Mouse (Mus musculus) testis, postnatal 10 days (tissue): ENCODE results near the gene Ttc12.

Experiments used
- DNase-seq: peaks from one replicate; pipeline ENCODE4 v3.0.0; 2021; ENCODE audit warnings: low spot score

Ttc12 gene

DNA sequence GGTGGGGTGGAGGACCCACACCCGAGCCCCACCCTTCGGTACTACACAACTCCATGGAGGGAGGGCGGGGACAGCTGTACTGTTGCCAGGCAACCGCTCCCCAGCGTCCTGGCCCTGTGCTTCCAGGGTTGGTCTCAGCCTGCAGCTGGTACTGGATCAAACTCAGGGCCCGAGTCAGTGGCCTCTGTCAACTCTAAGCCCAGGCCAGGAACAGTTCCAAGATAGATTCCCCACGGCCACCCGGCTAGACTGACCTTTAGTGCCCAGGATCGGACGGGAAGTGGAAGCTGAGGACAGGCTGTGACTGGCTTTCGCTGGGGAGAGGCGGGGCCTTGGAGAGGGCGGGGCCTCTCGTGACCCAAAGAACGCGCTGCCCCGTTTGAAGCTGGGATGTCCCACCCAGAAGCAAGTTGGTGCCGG, at the start of gene Ttc12:
Gene Ttc12, minus strand, starts transcription at position 334 of the 420 bp plus-strand sequence.
- peak; percentile 89 for DNase-seq

DNA sequence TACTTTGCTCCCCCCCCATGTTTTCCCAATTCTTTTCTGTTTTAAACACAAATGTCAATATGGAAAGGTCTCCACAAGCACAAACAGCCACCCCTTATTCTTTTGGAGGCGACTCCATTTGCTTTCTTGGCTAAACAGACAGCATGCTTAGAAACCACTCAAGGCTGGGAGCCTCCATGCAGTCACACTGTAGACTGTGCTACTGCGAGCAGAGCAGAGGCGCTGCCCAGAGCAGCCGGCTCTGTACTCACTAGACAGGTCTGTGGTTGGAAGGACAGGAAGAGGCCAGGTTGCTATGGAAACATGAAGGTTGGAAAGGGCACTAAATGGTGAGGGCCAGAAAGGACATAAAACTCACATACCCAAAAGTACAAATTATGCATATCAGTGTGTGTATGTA, 48.9 kb upstream of the Ttc12 start:
- DNase-seq: no peak

DNA sequence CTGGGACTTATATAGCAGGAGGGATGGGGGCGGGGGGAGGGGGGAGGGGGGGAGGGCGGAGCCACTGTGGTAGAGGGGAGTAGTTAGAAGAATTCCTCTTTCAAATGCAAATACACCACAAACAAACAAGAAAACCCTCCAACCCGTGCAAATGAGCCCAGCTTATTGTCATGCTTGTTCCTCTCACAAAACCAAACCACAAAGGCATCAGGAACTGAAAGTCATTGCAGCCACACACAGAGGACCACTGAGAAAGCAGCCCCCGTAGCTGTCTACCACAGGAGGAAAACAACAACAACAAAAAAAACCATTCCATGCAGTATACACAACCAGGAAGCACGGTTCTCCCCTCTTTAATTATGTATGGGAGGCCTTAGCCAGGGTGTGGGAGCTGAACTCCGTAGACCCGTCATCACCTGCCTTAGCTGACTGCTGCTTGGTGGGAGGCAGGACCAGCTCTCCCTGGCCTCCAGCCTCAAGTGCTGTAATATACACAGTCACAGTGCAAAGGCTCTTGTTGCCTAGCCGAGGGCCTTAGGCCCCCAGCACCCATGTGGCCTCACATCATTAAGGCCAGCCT, 48.0 kb upstream of the Ttc12 start:
- no peak for DNase-seq

DNA sequence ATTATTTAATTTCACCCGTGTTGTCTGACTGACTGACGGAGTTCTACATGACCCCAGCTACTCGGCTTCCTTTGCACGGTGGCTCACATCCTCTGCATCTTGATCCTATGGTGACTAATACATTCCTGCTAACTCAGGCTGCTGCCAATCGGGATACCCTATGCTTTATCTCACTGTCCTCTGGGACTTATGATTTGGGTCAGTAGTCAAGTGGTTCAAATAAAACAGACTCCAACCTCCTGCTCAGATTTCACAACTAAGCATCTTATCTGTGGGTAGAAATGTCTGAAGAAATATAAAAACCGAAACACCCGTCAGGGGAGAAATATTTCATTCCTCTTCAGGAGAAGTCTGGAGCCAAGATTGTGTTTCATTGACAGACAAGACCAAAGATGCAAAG, 47.4 kb upstream of the Ttc12 start:
- DNase-seq: no peak

DNA sequence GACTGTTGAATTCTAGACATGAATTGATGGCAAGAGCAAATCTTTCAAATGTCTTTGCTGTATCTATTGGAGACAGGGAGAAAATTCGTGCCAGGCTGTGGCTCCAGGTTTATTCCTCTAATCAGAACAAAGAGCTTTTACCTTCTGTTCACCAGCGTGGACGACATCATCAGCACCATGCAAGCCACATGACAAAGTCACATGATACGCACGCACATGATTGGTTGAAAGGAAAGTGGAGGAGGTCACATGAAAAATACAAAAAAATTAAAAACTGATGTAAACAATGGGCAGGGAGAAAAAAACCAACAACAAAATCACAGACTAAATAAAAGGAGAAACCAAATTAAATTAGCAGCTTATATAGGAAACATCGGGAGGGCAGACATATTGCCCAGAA, 45.8 kb upstream of the Ttc12 start:
- no peak for DNase-seq

DNA sequence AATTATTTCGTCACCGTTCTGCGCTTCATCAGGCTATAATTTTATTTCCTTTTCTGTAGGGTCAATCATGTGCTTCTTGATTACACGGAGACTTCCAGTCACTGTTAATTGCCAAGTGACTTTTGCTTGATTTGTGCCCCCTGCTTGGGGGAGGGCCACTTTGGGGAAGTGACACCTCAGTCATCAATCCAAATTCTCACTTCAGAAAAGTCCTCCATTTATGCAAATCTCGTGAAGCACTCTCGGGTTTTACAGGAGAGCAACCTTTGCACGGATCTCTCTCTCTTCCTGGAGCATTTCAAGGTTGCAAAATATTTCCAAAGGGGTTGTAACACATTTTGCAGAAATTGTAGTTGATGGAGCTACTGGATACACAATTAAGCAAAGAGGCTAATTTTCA, 45.2 kb upstream of the Ttc12 start:
- DNase-seq: no peak

DNA sequence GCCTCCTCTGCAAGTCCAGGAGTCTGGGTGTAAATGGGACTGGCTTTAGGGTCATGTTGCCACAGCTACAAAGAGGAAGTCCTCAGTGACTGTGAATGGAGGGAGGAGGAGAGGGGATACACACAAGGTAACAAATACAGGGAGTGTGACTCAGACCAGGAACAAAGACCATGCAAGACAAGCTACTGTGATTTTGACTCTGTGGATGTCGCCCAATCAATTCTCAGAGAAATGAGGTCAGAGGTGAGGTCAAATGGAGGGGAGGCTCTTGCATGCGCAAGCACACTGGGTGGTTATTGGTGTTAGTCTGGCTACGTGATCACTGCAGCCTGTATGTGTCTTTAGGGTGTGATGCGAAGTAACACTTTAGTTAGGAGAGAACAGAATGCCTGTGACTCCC, 44.7 kb upstream of the Ttc12 start:
- DNase-seq: no peak

DNA sequence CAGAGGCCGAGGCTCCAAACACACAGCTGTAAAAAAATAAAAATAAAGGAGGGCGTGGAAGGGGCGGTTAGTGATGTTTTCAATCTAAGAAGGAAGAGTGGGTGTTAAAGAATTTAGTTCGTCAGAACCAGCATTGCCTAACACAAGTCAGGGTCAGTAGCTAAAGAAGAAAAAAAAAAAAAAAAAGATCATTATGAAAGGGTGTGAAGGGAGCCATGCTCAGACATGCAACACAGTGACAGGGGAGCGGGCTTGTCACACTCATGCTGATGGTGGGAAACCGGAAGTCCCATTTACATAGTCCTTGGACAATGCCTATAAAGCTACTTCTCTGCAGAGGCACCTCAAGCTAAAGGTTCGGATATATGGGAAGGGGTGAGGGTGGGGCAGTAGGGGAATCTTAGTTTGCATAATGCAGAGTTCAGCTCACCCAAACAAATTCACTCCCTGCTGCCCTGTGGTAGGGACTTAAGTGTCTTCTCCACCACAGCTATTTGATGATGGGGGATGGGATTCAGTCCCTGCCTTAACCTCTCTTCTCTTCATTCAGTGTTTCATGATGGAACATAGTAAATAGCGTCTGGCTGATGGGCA, 43.4 kb upstream of the Ttc12 start:
- no peak for DNase-seq

DNA sequence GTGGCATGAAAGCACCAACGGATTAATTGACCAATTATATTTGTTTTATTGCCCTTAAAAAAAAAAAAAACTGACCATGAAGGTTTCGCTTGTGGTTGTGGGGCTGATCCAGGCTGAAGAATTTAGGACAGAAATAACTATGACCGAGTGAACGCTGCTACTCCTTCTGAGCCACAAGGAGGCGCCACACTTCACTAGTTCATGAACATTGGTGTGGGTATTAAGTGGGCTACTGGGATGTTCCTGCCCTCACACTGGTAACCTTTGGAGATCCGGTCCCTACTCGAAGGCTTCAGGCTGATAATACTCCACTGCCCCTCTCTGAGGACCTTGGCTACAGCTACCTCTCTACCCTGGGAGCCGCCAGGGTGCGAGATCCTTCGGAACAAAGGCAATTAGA, 42.9 kb upstream of the Ttc12 start:
- DNase-seq: peak; percentile 64

DNA sequence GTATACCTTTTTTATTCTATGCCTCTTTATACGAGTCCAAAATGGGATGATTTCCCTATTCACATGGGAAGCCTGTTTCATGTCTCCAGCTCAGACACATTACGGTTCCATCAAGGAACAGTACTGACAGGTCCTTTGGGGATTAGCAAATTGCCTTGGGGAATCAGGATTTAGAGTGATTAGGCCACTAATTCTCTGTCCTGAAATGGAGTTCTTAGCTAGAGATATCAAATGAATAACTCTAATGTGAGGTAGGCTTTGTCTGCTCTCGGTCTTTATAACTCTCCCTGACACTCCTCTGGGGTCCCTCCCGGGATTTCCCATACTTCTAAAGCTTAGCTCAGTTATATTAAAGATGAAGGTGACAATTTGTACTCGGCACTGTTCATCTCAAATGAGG, 42.0 kb upstream of the Ttc12 start:
- no peak for DNase-seq

DNA sequence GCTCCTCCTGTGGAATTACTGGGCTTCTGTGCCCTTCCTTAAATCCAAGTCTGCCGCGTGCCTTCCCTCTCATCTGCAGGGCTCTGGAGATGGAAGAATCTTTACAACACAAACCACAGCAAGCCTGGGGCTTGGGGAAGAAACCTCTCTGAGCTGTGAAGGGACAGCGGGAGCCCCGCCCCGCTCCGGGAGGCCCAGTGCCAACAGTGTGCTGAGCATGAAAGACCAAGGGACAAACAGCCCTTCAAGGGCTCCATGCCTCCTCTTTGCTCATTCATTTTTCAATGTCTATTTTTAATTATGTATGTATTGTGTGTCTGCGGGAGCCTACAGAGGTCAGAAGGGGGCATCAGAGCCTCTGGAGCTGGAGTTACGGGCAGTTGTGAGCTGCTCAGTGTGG, 41.3 kb upstream of the Ttc12 start:
- DNase-seq: no peak

DNA sequence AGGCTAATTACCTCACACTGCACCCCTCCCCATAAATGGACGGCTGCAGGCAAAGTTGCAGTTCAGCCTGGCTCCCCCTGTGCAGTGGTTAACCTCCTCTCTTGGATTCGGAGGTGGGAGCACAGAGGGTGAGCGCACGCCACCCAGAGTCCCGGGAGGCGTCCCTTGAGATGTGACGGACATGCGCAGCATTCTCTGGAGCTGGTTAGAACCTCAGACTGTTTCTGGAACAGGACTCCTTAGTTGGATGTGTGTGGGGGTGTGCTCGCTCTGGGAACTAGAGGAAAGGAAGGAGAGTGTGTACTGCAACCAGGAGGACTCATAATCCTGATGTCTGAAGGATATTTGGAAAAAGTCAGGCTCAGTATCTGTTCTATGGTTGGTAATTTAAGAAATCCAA, 38.7 kb upstream of the Ttc12 start:
- no peak for DNase-seq

DNA sequence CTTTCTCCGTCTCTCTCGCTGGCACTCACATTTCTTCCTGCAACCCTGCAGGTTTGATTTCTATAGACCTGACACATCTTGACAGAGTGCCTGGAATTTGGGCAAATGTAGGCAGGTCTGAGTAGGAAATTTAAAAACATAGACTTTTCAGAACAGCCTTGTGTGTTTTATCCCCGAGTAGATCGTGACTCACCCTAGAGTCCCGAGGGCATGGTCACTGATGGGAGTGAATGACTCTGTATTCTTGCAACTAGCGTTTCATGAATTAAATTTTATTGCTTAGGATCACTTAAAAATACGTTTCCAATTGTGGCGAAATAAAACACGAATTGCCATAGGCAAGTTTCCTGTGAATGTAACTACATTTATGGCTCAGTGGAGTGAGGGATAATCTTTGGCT, 37.9 kb upstream of the Ttc12 start:
- DNase-seq: no peak

DNA sequence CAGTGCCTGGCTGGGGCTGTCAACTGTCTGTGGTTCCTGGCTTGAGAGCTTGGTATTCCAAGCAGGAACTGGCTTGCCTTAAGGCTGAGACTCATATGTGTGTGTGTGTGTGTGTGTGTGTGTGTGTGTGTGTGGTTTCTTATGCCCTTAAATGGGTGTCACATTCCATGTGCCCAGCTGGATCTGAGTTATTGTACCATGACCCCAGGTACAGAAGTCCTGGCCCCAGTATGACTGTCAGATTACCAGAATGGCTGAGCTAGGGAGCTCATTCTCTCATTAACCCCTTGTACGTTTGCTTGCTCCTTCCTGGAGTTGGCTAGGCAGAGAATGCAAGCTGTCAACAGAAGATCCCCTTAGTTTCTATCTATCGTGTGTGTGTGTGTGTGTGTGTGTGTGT, 28.3 kb upstream of the Ttc12 start:
- DNase-seq: no peak

DNA sequence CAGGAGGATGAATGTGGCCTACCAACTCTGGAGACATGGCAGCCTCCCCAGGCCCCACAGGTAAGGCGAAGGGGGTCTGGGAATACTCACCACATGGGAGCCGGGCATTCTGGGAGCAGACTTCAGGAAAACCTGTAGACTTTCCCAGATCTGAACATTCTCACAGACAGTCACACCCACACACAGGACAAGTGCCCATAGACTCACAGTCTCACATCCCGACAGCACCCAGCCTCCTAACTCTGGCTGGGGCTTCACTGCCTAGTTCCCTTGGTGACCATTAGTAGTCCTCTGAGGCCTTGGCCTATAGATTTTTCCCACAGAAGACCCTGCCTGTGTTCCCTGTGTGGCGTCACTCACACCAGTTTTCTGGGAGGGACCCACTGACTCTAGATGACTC, 24.6 kb upstream of the Ttc12 start:
- DNase-seq: no peak

DNA sequence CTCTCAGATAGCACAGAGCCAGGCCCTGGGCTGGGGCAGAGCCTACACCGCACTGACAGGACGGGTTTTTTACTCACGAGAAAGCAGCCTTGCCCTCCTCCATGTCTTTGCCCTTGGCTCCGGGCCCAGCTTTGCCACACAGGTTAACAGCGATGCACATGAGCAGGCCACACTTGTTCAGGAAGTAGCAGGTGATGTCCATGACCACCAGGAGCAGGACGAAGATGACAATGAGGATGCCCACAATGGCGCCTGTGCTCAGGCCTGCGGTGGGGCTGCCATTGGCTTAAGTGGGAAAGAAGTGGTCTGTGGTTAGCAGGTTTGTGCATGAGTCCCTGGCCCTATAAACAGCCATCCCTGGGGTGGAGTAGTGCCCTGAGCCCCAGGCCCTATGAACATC, 23.6 kb upstream of the Ttc12 start:
- no peak for DNase-seq

DNA sequence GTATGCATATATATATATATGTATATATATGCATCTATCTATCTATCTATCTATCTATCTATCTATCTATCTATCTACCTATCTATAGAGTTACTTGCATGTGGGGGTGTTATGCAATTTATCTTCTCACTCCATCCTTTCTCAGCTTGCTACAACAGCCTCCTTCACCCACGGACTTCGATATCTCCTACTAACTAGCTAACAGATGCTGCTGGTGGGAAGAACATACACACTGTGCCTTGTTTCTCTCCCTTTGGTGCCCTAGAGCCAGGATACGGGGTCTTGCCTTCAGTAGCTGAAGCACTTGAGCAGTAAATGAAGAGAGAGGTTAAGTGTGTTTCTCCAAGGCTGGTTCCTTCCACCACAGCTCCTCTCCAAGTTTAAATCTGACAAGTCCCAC, 23.1 kb upstream of the Ttc12 start:
- no peak for DNase-seq

DNA sequence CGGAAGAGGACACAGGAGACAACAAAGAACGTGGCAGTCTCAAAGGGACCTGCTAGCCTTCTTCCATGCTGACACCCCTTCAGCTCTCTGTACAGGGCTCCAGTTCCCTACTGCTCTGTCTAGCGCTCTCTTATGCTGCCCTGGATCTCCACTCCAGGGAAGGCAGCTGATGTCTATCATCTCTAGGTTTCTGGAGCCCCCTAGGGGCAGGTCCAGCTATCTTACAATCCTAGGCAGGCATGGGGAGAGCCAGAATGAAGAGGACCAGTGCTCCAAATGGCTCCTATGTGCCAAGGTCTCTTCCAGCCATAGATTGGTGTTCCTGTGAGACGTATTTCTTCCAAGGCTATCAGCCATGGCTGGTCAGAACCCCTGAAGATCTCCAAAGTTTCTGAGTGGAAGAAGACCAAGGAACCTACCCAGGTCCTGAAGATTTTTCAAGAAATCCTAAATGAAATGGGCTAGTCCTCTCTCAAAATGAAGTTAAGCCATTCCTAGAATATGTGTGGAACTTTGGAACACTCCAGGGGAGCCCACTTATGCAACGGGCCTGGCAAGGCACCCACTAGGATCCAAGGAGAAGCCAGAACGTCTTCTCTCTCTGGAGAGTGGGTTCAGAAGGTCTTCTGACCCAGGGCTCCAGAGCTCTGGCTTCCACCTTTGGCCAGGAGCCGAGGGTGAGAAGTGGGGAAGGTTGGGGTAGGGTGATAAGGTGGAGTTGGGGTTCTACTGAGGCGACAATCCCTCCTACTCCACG, 22.0 kb upstream of the Ttc12 start:
- DNase-seq: no peak

DNA sequence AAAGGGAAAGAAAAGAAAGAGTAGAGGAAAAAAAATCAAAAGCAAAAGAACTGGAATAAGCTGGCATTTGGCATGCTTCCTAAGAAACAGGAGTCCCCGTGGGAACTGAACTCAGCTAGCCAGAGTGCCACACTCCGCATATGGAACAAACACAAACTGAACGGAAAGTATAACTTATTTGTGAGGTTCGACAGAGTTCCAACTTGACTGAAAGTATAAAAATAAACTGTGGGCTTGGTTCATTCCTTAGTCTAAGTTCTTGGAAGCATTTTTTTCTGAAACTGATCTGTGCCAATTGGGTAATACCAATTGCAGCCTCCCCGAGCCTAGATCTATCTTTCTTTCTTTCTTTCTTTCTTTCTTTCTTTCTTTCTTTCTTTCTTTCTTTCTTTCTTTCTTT, 18.6 kb upstream of the Ttc12 start:
- DNase-seq: no peak

DNA sequence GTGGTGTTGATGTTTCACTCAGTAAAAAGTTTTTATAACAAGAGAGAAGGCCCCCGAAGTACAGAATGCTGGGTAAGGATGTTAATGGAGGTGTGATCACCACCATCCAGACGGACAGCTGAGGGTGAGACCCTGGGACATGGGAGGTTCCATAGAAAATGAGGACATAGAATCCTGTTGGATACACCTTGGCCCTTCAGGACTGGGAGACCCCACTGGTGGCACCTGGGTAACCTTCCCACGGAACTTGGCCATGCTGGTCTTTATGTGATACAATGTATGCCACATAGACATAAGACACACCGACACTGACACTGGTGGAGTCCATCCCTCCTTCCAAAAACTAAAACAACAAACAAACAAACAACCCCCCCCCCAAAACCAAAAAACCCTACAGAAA, 16.2 kb upstream of the Ttc12 start:
- DNase-seq: peak; percentile 19

DNA sequence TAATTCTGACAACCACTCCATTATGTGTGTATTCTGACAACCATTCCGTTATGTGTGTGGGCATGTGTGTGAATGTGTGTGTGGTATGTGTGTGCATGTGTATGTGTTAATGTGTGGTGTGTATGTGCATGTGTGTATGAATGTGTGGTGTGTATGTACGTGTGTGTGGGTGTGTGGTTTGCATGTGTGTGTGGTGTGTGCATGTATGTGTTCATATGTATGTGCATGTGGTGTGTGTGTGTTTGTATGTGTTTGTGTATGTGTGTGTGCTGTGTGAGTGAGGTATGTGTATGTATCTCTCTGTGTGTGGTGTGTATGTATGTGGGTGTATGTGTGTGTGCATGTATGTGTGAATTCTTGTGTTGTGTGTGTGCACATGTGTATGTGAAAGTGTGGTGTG, 13.9 kb upstream of the Ttc12 start:
- DNase-seq: peak; percentile 5

DNA sequence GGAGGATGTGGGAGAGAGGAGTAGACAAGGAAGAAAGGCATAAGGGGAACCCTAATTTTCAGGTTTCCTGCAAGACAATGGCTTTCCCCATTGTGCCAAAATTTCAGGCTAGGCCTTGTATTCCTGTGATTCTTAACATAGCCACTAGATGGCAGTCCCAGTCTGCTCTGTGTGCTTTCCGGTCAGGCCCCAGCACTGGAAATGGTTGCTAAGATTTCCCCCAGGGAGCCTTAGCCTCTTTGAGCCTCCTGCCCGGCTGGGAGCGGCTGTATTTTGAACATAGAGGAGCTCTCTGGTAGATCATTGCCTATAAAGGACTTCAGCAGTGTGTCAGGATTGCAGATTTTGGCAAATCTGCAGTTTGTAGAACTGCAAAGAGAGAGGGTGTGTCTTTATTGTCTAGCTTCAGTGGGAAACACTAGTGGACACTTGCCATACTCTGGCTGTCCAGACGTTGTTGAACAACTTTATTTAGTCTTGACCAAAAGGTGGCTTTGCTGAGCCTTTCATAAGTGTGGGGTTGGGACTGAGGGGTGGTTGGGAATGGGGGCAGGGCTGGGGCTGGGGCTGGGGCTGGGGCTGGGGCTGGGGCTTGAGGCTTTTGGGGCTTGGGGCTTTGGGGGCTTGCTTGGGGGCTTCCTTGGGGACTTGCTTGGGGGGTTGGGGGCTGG, 8.1 kb upstream of the Ttc12 start:
- peak; percentile 61 for DNase-seq

DNA sequence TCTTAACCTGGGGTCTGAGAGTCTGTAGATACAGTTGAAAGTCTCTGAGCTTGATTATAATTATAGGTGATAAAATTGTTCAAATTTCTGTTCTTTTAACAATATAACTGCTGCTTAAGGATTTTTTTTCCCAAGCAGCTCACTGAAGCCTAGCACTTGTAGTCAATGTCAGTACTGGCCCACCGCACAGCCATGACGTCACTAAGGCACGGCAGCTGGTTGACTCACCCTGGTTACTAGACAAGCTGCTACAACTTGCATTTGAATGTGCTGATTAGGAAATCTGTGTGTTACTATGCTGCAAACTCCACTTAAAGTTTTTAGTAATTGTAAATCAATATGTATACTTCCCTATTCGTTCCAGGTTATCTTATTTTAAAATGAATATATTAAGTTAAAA, 4.6 kb upstream of the Ttc12 start:
- DNase-seq: no peak
